Mouse (Mus musculus) cerebellum, adult 9-11 months (tissue): ENCODE data around the gene Pgls.
A peak's percentile ranks its signal among the peaks of the same experiment; 100 is the strongest.

Experiments used
- DNase-seq: peaks from one replicate; pipeline ENCODE4 v3.0.0; 2022

The Pgls gene

DNA sequence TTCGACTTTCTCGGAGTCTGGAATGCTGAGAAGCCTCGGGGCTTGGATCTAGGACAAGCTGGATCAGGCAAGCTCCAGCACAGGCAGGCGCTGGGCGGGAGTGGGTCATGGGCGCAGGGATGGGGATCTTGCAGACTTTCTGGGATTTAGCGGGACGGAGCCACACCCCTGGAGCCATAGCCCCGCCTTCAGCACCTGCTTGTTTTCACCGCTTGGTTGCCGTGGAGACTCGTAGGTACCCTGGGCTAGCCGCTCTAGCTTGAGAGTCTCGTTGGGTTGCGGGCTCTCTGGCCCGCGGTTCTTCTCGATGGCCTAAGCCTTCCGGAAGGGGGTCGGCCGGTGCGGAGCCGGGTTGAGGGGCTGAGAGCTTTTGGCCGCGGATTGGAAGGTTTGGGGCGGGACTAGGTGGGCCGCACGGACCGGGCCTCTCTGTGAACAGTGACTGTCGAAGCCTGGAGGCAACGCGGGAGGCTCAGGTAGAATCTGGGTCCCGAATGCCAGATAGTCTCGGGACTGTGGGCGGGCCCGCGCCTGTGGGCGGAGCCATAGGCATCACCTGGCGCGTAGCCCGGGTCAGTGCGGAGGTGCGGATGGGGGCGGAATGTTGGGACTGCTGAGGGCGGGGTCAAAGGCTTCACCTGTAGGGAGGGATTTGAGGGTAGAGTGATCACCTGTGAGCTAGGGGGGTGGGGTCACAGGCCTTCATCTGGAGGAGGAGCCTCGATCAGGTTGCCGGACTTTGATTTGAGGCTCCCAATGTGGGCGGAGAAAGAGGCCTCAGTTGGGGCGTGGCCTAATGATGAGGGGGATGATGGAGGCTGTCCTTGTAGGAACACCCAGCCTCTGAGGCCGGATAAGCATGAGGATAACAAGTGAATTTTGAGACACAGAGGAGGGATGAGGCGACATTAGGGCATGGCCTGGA, 22.3 kb upstream of the Pgls start:
- DNase-seq, result peak; percentile 98

DNA sequence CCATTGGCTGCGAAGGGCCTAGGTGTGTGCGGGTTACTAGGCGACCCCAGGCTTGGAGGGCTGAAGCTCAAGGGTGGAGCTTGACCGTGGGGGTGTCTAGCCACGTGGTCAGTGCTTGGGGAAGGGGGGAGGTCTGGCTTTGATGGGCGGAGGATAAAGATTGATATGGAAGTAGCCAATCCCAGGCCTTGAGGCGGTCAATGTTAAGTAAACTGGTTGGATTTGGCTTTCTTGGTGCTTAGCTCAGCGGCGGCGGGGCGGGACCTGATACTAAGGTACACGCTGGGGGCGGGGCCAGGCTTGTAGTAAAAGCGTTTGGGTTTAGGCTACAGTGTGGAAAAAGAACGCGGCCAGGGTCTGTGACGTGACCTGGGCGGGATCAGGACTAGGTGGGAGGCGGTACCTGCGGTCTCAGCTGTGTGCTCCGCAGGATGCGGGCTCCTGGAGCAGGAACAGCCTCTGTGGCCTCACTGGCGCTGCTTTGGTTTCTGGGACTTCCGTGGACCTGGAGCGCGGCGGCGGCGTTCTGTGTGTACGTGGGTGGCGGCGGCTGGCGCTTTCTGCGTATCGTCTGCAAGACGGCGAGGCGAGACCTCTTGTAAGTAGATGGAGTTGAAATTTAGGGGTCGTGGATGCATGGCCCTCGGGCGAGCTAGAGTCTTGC, 21.6 kb upstream of the Pgls start:
- DNase-seq, result peak; percentile 99

DNA sequence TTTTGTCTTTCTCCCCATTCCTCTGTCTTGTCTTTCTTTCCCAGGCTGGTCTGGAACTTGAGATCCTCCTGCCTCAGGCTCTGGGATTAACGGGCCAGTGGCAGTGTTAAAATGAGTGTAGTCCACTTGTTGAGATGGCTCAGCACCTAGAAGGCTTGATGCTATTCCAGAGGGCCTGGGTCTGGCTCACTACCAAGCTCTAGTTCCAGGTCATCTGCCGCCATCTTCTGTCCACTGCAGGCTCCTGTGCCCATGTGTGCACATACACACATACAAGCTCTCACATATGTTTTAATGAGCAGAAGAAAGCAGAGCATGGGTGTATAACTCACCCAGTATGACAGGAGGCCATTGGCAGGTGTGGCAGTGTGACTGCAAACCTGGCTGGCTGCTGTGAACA, 19.9 kb upstream of the Pgls start:
- DNase-seq, result no peak

DNA sequence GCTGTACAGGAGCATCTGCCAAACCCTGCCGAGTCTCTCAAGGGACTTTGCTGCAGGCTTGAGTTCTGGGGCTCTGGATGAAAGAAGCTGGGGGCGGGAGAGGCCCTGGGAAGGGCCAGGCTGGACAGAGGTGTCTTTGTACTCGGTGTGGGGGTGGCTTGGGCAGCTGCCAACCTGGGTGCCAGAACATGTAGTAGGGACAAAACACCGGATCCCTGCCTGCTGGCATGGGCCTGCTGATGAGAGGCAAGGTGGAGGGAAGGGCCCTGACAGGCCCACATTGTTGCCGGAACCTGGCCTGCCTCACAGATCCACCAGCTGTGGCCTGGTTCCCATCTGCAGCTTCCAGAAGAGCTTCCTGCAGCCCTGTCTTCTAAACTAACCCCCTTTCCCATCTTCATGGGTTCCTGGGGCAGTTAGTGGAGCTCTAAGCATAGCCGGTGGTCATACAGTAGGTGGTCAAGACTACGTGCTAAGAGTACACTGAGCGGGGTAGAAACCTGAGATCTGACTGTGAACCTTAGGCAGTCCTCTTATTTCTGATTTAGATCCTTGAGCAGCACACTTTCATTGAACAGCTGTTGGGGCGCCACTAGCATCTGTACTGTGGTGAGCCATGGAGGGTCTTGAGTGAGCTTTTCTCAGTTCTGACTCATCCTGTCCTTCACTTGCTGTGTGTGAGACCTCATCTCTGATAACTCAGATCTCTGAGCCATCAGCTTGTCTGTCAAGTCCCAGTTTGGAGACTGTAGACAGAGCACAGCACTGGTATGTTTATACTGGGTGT, 18.9 kb upstream of the Pgls start:
- DNase-seq, result peak; percentile 83

DNA sequence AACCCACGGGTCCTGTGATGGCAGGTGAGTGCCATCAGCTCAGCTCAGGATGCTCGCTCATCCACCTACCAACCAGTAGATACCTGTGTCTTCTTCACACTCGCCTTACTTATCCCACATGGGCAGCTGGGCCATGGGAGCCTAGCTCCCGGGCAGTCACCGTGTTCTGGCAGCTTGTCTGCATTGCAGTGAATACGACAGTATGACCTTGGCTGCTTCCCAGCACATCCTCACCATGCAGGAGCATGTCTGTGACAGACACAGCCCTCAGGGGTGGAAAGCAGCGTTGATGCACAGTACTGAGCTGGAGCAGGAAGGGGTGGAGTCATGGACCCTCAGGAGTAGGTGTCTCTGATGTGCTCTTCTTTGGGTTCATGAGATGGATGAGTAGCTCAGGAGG, 17.6 kb upstream of the Pgls start:
- no peak for DNase-seq

DNA sequence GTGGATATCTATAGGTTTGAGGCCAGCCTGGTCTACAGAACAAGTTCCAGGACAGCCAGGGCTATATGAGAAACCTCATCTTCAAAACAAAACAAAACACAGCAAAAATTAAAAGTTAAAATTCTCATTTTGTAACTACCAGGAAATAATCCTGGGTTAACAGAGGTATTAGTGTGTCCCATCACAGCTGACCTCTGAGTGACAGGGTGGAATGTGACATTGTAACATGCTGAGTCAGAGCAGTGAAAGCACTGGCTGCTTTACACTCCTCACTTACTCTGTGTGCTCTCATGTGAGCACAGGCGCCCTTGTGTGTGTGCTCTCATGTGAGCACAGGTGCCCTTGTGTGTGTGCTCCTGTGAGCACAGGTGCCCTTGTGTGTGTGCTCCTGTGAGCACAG, 17.0 kb upstream of the Pgls start:
- DNase-seq, result no peak

DNA sequence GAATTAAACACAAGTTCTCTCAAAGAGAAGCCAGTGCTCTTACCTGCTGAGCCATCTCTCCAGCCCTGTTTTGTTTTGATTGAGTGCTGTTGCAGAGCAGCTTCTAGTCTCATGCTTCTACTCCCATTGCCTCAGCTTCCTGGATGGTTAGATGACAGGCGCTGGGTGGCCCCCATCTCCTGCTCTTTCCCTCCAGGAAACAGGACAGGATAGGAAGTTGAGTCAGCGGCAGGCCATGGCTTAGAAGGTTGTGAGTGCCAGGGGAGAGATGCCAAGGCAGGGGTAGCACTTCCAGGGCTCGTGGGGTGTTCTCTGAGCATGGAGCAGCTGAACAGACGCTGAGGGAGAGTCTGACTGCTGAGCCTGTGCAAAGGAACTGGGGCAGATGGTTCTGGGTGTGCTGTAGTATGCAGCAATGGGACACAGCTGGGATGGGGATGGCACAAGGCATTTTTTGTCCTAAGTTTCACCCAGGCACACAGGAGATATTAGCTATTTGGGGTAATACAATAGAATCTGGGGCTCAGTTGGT, 14.1 kb upstream of the Pgls start:
- no peak for DNase-seq

DNA sequence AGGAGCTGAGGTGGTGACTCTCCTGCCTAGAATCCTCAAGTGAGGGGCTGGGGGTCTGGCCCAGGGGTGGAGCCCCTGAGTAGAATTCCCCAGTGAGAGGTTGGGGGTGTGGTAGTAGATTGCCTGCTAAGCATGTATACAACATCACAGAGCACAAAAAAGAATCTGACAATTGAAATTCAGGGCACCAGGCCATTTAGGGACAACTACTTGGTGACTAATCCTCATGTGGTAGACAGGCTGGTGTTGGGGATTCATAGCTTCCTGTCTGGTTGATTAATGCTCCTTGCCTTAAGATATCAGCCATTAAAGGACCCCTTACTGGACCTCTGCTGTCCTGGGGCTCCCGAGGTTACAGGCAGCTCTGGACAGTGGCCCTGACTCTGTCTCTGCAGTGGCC, 13.0 kb upstream of the Pgls start:
- no peak for DNase-seq

DNA sequence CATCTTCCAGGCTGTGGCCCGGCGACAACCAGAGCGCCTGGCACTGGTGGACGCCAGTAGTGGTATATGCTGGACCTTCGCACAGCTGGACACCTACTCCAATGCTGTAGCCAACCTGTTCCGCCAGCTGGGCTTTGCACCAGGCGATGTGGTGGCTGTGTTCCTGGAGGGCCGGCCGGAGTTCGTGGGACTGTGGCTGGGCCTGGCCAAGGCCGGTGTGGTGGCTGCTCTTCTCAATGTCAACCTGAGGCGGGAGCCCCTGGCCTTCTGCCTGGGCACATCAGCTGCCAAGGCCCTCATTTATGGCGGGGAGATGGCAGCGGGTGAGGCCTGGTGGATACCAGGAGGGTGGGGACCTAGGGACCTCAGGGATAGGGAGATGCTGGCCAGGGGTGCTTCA, 12.5 kb upstream of the Pgls start:
- DNase-seq, result no peak

DNA sequence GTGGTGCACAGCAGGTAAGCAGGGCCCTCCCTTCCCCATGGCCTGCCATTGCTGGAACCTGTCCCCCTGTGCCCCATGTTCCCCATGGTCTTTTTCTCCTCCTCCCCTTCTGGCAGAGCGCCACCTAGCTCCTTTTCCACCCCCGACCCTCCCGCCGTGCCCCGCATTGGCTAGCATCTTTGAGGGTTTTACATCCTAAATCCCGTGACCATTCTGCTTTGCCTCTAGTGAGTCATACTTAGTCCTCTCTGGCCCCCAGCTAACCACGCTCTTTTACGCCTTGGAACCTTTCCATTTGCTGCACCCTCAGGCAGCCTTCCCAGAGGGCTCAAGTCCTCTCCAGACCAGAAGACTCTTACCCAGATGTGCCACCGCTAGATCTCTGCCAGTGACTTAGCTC, 11.8 kb upstream of the Pgls start:
- DNase-seq, result no peak

DNA sequence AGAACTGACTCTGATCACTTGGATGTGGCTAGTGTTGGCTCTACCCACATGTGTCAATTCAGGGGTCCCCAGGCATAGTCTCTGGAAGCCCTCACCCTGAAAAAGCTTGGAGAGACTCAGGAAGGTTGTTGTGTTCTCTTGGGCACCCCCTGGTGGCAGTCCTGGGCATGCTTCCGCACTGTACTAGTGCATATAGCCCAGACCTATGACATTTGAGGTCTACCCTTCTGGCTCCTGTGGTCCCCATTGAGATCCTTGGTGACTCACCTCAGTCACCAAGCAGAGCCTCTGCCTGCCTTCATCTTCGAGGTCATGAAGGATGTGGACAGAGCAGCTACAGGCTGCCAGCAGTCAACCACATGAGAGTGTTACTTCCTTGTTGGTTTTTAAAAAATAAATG, 5.1 kb upstream of the Pgls start:
- DNase-seq, result no peak

DNA sequence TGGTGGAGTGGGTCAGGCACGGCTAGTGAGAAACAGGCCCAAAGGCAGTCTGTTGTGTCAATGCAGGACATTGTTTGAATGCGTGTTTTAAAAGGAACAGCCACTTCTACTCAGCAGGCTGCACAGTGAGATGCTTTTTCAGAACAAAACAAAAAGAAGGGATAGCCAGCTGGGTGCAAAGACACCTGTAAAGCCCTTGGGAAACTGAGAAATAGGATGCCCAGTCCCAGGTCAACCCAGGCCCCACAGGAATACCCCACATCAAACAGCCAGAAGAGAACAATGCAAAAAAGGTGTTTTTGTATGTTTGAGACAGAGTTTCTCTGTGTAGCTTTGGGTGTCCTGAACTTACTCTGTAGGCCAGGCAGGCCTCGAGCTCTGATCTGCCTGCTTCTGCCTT, 3.2 kb upstream of the Pgls start:
- DNase-seq, result no peak

DNA sequence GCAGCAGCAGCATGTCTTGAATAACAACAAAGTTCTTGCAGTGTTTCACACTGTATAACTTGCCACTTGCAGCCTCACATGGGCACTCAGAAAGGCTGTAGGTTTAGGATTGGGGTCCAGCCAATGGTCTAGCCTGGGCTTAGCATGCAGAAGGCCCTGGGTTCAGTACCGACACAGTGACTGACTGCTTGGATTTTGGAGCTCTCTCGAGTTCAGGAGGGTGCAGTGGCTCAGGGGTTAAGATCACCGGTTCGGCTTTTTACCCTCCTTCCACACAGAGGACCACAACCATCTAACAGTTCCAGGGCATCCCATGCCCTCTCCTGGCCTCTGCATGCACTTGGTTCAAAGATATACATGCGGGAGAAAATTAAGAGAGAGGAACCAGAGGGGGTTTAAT, 959 bp upstream of the Pgls start:
- no peak for DNase-seq

DNA sequence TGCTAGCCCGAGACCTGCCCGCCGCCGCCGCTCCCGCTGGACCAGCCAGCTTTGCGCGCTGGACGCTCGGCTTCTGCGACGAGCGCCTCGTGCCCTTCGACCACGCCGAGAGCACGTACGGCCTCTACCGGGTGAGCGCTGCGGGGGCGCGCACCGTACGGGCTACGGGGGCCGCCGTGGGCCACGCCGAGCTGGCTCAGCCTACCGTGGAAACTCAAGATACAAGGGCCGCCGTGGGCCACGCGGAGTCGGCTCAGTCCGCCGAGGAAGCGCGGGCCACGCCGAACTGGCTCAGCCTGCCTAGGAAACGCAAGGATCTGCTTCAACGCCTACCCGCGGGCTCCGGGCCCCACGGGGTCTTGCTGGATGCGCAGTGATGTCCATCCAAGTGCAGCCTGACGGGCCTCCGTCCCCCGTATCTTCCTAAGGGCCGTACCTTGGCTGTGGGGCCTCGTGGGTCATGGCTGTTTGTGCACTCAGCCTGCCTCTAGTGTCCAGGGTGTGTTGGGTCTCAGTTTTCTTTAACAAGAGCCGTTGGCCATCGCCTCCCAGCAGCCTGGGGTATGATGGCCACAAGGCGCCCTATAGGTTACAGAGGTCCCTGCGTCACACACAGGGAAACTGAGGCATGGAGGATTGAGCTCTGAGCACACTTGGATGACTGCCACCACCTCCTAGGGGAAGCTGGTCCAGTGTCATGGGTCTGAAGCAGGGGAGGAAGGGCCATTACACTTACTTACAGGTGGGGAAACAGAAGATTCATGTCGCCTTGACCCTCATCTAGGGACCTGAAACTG, 596 bp downstream of the Pgls start:
- DNase-seq, result peak; percentile 93

DNA sequence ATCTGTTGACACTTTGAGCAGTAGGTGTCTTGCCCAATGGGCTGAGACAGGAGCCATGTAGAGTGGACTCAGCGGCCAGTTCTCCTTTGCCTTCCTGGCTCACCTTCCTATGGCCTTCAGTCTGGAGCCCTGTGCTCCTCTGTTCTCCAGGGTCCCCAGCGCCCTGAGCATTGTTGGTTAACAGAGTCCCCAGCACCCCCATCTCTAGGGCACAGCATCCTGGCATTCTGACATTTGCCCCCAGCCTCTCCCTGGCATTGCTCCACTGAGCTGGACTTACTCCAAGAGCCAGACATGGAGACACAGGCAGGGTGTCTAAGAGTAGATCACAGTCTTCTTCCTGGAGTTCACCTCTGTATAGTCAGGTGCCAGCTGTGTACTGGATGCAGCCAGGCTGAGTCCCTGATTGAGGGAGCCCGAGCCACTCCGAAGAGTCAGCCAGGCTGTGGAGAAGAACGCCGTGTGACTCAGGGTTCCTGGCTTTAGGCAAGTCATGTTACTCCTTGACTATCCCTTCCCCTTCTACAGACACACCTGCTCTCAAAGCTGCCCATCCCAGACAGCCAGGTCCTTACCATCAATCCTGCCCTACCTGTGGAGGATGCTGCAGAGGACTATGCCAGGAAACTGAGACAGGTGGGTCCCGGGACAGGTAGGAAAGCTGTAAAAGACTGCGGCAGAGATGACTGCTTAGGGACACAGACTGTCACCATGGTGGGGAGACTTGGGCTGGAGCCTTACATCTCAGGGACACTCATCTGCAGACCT, 1.8 kb downstream of the Pgls start:
- peak; percentile 60 for DNase-seq

DNA sequence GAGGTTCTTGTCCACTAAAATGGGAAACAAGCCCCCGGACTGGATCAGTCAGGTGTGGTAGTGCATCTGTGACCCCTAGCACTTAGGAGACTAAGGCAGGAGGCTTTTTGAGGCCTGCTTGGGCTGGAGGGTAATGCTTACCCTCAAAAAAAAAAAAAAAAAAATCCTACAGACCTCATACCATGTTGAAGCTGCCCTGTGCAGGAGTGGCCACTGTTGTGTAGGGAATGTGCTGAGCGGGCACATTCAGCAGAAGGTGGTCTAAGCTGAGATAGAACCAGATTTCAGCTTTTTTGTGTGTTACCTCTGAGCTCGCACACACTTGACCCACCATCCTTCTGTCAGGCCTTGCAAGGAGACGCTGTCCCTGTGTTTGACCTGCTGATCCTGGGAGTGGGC, 2.3 kb downstream of the Pgls start:
- DNase-seq, result no peak

DNA sequence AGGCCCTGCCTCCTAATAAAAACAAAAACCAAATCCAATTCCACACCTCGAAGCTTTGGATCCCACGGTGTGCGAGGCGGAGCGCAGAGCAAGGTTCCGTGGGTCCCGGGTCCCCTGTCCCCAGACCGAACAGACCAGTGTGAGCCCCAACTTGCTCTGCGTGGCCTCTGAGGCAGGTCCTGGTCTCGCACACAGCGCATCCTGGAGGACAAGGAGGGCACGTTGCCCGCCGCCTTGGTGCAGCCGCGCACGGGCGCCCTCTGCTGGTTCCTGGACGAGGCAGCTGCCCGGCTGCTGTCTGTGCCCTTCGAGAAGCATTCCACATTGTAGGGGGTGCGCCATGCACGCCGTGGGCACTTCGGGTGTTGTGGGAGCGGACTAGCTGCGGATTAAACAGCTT, 3.9 kb downstream of the Pgls start:
- DNase-seq, result peak; percentile 89

DNA sequence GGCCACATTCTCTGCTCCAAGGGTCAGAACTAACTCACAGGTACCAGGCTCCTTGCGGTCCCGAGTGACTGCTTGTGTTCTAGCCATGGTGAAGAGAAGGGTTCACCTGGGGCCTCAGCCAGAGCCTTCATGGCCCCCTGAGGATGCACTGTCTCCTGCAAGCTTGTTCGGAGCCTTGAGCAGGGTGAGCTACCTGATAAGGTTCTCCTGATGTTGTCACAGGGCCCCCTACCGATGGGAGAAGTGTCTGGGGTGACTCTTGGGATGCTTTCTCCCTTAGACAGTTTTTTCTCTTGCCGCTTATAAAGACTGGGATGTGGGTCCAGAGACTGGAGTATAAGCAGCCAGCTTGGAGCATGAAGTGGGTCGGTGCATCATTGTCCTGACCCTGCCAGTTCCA, 4.4 kb downstream of the Pgls start:
- DNase-seq, result no peak

DNA sequence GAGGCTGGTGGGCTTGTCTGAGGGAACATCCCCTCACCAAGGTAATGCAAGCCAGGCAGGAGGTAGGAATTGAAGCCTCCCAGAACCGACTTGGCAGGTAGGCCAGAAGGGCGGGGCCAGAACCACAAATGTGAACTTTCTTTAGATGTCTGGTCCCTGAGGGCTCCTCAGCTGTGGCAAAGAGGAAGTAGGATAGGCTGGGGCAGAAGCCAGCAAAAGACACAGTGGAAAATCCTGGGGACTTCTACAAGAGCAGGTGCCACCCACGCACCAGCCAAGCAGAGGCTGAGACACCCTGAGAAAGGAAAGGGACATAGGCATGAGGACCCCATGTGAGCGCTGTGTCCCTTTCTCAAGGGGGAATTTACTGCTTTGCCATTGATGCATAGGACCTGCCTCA, 4.8 kb downstream of the Pgls start:
- DNase-seq, result no peak

DNA sequence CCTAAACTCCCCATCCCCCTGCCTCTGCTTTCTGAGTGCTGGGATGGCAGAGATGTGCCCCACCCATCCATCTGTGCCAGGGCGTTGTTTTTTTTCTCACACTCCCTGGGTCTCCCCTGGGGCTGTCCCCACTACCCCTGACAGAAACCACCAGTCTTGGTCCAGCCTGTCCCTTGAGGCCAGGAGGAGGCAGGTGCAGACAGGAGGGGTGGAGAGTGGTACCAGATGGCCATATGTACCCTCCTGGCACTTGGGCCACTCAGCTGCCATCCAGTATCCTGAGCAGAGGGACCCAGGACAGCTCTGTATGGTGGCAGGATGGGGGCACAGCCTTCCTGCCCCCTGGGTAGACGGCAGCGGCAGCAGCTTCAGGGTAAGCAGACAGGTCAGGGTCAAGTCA, 5.5 kb downstream of the Pgls start, which contains the start of gene Fam129c:
Gene Fam129c (plus strand): TSS at position 198 of the 400 bp plus-strand sequence.
- no peak for DNase-seq

DNA sequence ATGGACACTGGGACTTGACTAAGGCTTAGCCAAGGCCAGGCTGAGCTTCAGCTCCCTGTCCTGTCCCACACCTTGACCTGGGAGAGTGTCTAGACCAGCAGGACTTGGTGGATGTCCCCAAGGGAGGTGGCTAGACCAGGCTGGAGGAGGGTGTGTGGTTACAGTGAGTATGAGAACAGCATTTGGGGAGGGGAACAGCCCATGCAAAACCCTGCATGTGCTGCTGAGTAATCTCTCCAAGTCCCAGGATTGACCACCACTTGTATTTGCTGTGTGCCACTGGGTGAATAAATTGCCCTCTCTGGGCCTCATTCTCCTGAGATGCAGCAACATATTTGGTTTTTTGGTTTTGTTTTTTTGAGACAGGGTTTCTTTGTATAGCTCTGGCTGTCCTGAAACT, 6.4 kb downstream of the Pgls start:
- DNase-seq, result no peak

DNA sequence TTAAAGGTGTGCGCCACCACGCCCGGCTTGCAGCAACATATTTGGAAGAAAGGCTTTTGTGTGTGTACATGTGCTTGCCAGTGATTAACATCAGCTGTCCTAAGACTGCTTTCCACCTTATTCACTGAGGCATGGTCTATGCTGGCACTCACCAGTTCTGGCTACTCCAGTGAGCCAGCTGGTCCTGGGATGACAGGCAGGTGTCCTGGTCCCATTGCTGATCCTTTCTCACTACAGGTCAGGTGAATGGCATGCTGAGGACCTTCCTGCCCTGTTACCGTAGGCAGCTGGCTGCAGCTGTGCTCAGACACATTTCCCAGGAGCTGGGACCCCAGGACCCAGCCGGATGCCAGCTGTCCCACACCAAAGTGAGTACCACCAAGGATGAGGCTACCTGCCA, 6.9 kb downstream of the Pgls start:
- DNase-seq, result no peak
